Mouse (Mus musculus) liver, adult 2 months (tissue): ENCODE measurements at regions not wholly inside any gene's neighbourhood (a gene's known extent, or its start where the extent isn't known, plus 50 kb on each side); places are given as distances from the start of the nearest gene placed in this dataset.

Experiments used
- CTCF ChIP-seq: fragments of 200-500 bp; IDR thresholded peaks from 2 replicates; pipeline ENCODE4 v1.5.1; 2011; ENCODE audit warnings: low read depth, low read length, control low read depth
- POLR2A ChIP-seq: fragments of 200-500 bp; IDR thresholded peaks from 2 replicates; pipeline ENCODE4 v1.6.1; 2011; ENCODE audit warnings: low read length, control low read depth; ENCODE audit not compliant: insufficient read depth; ENCODE audit errors: extremely low read depth

- TF ChIP-seq POLR2A (no peak), CTCF (no peak)
Observed at GRCm38 (mm10) chr3:106966198-106966597, 69.8 kb upstream of the Kcna3 start.
